Mouse (Mus musculus): ENCODE data around the gene Cox14. TPM values are rescaled to one million over a fixed set of nuclear protein-coding genes. Genes with fewer than 3 reads are reported as not detected.
A peak's percentile ranks its signal among the peaks of the same experiment; 100 is the strongest.

Cox14 gene
- polyA plus RNA-seq, 1 experiment from 2014 or later: 169 TPM

- H3K27ac ChIP-seq: no peak overlapping the region
- H3K4me3 ChIP-seq: no peak overlapping the region
- 93% methylated on average over 10 of the region's 10 CpGs for WGBS
- 0 out of 2 replicates have a peak overlapping the region, but pooled peaks have one; percentile 17 for H3K9ac ChIP-seq
- ATAC-seq (ENCODE audit: low FRiP score, low read depth): no peak
- no peaks in the 10 kb centered on the region for H3K9me3 ChIP-seq
- H3K4me2 ChIP-seq (replicated peaks): no peak overlapping the region
- peaks cover 91% of the 10 kb centered on the region for H3K36me3 ChIP-seq
- H3K27me3 ChIP-seq (replicated peaks): no peaks in the 10 kb centered on the region
- H3K4me1 ChIP-seq: peaks cover 12% of the 10 kb centered on the region
Observed at GRCm38 (mm10) chr15:99710221-99711190, 14.9 kb upstream of the Cox14 start.

GRCm38 (mm10) chr15:99711491-99711890, 13.9 kb upstream of the Cox14 start:
- no peak overlapping the region for H3K9ac ChIP-seq
- peaks cover 18% of the 10 kb centered on the region for H3K4me1 ChIP-seq
- no peak overlapping the region; the same call in 1 of the 2 replicates for H3K4me2 ChIP-seq (replicated peaks)
- no peaks in the 10 kb centered on the region for H3K27me3 ChIP-seq (replicated peaks)
- ATAC-seq (ENCODE audit: low FRiP score, low read depth): no peak
- no peak overlapping the region for H3K4me3 ChIP-seq
- WGBS: 76% methylated on average over 3 of the region's 3 CpGs
- no peaks in the 10 kb centered on the region for H3K9me3 ChIP-seq
- H3K36me3 ChIP-seq: peaks cover 84% of the 10 kb centered on the region
- H3K27ac ChIP-seq: no peak overlapping the region

- Histone ChIP-seq H3K27me3 (replicated peaks) (no peaks in the 10 kb centered on the region), H3K4me1 (peaks cover 19% of the 10 kb centered on the region), H3K4me2 (replicated peaks) (no peak overlapping the region), H3K36me3 (peaks cover 76% of the 10 kb centered on the region), H3K9me3 (no peaks in the 10 kb centered on the region), H3K4me3 (no peak overlapping the region), H3K9ac (no peak overlapping the region), H3K27ac (0 out of 2 replicates have a peak overlapping the region, but pooled peaks have one; percentile 39)
- 70% methylated on average over 13 of the region's 13 CpGs for WGBS
- no peak for ATAC-seq (ENCODE audit: low FRiP score, low read depth)
Observed at GRCm38 (mm10) chr15:99712666-99713559, 12.5 kb upstream of the Cox14 start.

DNA sequence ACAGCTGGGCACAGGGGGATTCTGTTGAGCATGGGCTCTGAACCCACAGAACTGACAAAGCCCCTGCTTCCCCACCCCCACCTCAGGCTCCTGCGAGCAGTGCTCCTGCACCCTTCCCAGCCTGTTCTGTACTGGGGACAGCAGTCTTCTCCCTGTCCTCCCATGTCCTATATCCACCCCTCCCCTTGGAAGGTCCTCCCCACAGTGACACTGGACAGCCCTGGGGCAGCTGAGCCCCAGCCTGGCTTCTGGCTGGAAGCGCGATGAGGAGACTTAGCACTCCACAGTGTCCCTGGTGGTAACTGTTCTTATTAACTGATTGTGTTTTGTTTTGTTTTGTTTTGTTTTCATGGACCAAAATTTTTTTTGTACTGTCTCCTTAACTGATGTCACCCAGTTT, 11.8 kb upstream of the Cox14 start:
- peaks cover 19% of the 10 kb centered on the region for H3K4me1 ChIP-seq
- no peak for ATAC-seq (ENCODE audit: low FRiP score, low read depth)
- WGBS: 86% methylated on average over 3 of the region's 3 CpGs
- no peak overlapping the region for H3K9ac ChIP-seq
- H3K9me3 ChIP-seq: no peaks in the 10 kb centered on the region
- H3K4me3 ChIP-seq: no peak overlapping the region
- no peak overlapping the region for H3K4me2 ChIP-seq (replicated peaks)
- H3K27me3 ChIP-seq (replicated peaks): no peaks in the 10 kb centered on the region
- 0 out of 2 replicates have a peak overlapping the region, but pooled peaks have one; percentile 12 for H3K27ac ChIP-seq
- H3K36me3 ChIP-seq: peaks cover 75% of the 10 kb centered on the region

- Histone ChIP-seq H3K9ac (no peak overlapping the region), H3K4me3 (no peak overlapping the region), H3K27ac (no peak overlapping the region), H3K9me3 (no peaks in the 10 kb centered on the region), H3K4me1 (peaks cover 19% of the 10 kb centered on the region), H3K36me3 (peaks cover 72% of the 10 kb centered on the region), H3K27me3 (replicated peaks) (no peaks in the 10 kb centered on the region), H3K4me2 (replicated peaks) (no peak overlapping the region)
- 73% methylated on average over 4 of the region's 4 CpGs for WGBS
- no peak for ATAC-seq (ENCODE audit: low FRiP score, low read depth)
Observed at GRCm38 (mm10) chr15:99714206-99714605, 11.2 kb upstream of the Cox14 start.

GRCm38 (mm10) chr15:99714858-99715257, 10.6 kb upstream of the Cox14 start:
- Histone ChIP-seq H3K4me1 (peaks cover 19% of the 10 kb centered on the region), H3K27ac (no peak overlapping the region), H3K27me3 (replicated peaks) (no peaks in the 10 kb centered on the region), H3K4me3 (no peak overlapping the region), H3K4me2 (replicated peaks) (no peak overlapping the region), H3K9ac (no peak overlapping the region), H3K9me3 (no peaks in the 10 kb centered on the region), H3K36me3 (peaks cover 68% of the 10 kb centered on the region)
- ATAC-seq (ENCODE audit: low FRiP score, low read depth): peak; percentile 22; the same call in 1 of the 2 replicates
- 55% methylated on average over 7 of the region's 7 CpGs for WGBS

- peaks cover 68% of the 10 kb centered on the region for H3K36me3 ChIP-seq
- peaks cover 19% of the 10 kb centered on the region for H3K4me1 ChIP-seq
- no peak overlapping the region for H3K9ac ChIP-seq
- no peaks in the 10 kb centered on the region for H3K9me3 ChIP-seq
- H3K4me3 ChIP-seq: no peak overlapping the region
- WGBS: 80% methylated on average over 13 of the region's 13 CpGs
- no peak overlapping the region for H3K27ac ChIP-seq
- ATAC-seq (ENCODE audit: low FRiP score, low read depth): peak; percentile 26; the same call in 1 of the 2 replicates
- H3K4me2 ChIP-seq (replicated peaks): no peak overlapping the region
- no peaks in the 10 kb centered on the region for H3K27me3 ChIP-seq (replicated peaks)
Observed at GRCm38 (mm10) chr15:99715361-99715865, 10.0 kb upstream of the Cox14 start.

- Histone ChIP-seq H3K9me3 (no peaks in the 10 kb centered on the region), H3K4me1 (peaks cover 19% of the 10 kb centered on the region), H3K27me3 (replicated peaks) (no peaks in the 10 kb centered on the region), H3K4me2 (replicated peaks) (no peak overlapping the region), H3K27ac (no peak overlapping the region), H3K4me3 (no peak overlapping the region), H3K9ac (no peak overlapping the region; the same call in 1 of the 2 replicates), H3K36me3 (peaks cover 68% of the 10 kb centered on the region)
- ATAC-seq (ENCODE audit: low FRiP score, low read depth): 0 out of 2 replicates have a peak, but pooled peaks have one; percentile 14
- 79% methylated on average over 11 of the region's 11 CpGs for WGBS
Observed at GRCm38 (mm10) chr15:99715982-99716746, 9.3 kb upstream of the Cox14 start.

- H3K4me1 ChIP-seq: peaks cover 19% of the 10 kb centered on the region
- H3K36me3 ChIP-seq: peaks cover 68% of the 10 kb centered on the region
- H3K9me3 ChIP-seq: no peaks in the 10 kb centered on the region
- H3K27me3 ChIP-seq (replicated peaks): no peaks in the 10 kb centered on the region
- H3K9ac ChIP-seq: no peak overlapping the region
- no peak for ATAC-seq (ENCODE audit: low FRiP score, low read depth)
- 83% methylated on average over 12 of the region's 12 CpGs for whole genome bisulfite sequencing
- no peak overlapping the region for H3K4me2 ChIP-seq (replicated peaks)
- no peak overlapping the region for H3K4me3 ChIP-seq
- no peak overlapping the region for H3K27ac ChIP-seq
Observed at GRCm38 (mm10) chr15:99716814-99717213, 8.6 kb upstream of the Cox14 start.

DNA sequence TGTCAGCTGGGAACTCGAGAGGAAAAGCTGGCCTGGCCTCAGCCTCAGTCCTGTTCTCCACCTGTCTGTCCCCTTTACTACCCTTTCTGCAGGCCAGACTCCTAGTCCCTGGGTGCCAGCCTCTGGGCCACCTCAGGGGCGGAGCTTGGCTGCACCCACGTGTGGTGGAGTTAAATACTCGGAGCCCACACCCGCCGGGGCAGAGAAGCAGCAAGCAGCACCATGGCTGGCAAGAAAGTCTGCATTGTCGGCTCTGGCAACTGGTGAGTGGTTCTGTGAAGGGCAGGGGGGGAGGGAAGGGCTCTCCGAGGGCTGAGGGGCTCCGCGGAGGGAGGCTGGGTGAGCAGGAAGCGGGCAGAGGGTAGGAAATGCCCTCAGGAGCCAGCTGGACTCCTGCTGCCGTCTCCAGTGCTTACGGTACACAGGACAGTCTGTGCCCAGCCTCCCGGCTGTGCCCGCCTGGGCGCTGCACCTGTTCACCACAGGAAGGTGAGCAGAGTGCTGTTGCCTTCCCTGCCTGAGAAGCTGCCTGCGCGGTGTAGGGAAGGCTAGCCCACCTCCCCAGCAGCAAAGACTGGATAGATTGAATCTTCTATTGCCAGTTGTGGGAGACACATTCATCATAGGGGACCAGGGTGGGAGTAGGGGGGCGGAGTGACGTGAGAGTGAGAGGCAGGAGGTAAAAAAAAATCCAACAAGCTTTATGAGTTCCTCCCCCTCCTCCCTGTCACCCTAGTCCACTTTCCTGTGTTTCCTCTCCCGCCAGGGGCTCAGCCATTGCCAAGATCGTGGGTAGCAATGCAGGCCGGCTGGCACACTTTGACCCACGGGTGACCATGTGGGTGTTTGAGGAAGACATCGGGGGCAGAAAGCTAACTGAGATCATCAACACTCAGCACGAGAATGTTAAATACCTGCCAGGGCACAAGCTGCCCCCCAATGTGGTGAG, 7.8 kb upstream of the Cox14 start, which contains the start of gene Gpd1:
Gpd1 (plus strand) TSS at position 130 of the 949 bp plus-strand sequence.
- no peaks in the 10 kb centered on the region for H3K27me3 ChIP-seq (replicated peaks)
- H3K4me2 ChIP-seq (replicated peaks): no peak within 1 kb of the TSS
- no peak within 1 kb of the TSS for H3K27ac ChIP-seq
- 77% methylated on average over 26 of the region's 26 CpGs for WGBS
- no peaks in the 10 kb centered on the region for H3K9me3 ChIP-seq
- H3K9ac ChIP-seq: no peak within 1 kb of the TSS
- ATAC-seq (ENCODE audit: low FRiP score, low read depth): no peak
- H3K36me3 ChIP-seq: peaks cover 59% of the 10 kb centered on the region
- no peak within 1 kb of the TSS for H3K4me3 ChIP-seq
- H3K4me1 ChIP-seq: peaks cover 16% of the 10 kb centered on the region

All from neural tube, embryonic 12.5 days (tissue).